Comparison of ENCODE assay signal across 8 mouse cellular contexts in the genomic region with DNA sequence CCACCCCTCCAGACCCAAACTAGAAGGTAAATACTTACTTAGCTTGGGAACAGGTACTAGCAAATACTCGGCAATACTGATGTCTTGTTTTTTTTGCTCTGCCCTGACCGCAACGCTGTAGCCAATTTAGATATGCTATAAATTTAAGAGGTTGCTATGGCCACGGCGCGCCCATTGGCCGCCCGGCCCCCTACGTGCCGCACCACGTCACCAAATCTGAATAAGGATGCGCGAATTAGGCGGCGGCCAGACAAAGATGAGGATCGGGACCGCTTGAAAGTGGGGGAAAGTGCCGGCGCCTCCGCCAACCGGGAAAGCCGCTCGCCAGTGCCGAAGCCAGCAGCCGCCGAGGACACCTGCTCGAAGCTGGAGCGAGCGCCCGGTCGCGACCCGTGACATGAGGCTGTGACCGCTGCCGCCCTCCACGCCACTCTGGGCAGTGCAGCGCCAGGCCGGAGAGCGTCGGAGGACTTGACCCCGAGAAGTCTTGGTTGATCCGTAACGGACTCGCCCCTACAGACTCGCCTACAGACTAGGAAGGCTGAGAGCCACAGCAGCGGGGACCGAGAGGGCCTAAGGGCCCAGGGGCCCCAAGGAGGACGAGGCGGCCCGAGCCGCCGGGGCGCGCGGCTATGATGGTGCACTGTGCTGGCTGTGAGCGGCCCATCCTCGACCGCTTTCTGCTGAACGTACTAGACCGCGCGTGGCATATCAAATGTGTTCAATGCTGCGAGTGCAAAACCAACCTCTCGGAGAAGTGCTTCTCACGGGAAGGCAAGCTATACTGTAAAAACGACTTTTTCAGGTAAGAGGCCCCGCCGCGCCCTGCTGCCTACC. TPM values are rescaled to one million over a fixed set of nuclear protein-coding genes. Genes with fewer than 3 reads are reported as not detected.
A peak's percentile ranks its signal among the peaks of the same experiment; 100 is the strongest.
DNase-seq lines count a peak whose midpoint lies in the region; ATAC-seq lines count a peak whose summit lies in the region.
"Had no signal": no experiment of that assay in that cellular context is flagged by ENCODE, and none has a peak within 500 bp of the region (broad histone marks: within the 10 kb centered on the region; RNA-seq: fewer than 3 reads in every experiment).

A gene (plus strand): TSS at position 51 of the 837 bp plus-strand sequence.

- no peak within 1 kb of the TSS for H3K27ac ChIP-seq in embryonic facial prominence, embryonic 14.5 days (replicated peaks; ENCODE audit: low read depth, low read length)
- no peak within 1 kb of the TSS for H3K27ac ChIP-seq in limb, embryonic 12.5 days
- H3K27ac ChIP-seq: macrophage had no signal

- no peaks in the 10 kb centered on the region for H3K9me3 ChIP-seq in embryonic facial prominence, embryonic 14.5 days (ENCODE audit: control insufficient read depth, low read length)
- no peaks in the 10 kb centered on the region for H3K9me3 ChIP-seq in limb, embryonic 12.5 days

- ATAC-seq in embryonic facial prominence, embryonic 14.5 days (ENCODE audit: low read depth): no peak
- no peak for ATAC-seq in limb, embryonic 12.5 days (ENCODE audit: insufficient number of reproducible peaks, insufficient read depth, low FRiP score, low TSS enrichment, low read depth)

- no peaks in the 10 kb centered on the region for H3K4me1 ChIP-seq in embryonic facial prominence, embryonic 14.5 days (ENCODE audit: control insufficient read depth, insufficient read depth, low read length)
- H3K4me1 ChIP-seq in limb, embryonic 12.5 days (replicated peaks): peaks cover 6% of the 10 kb centered on the region

- peak; percentile 28 for DNase-seq in right cerebral cortex, adult 18-20 months
- DNase-seq in right cerebral cortex, postnatal 36 days (ENCODE audit: low spot score in 2 of 2): no peak
- DNase-seq in embryonic facial prominence, embryonic 14.5 days (ENCODE audit: low spot score): no peak
- peak; percentile 65 for DNase-seq in right cerebral cortex, postnatal 4 days
- no peak for DNase-seq in frontal cortex, postnatal 14 days (ENCODE audit: low spot score in 2 of 2)
- DNase-seq in thymus, postnatal 4 days: no peak

- 1% methylated on average over 45 of the region's 69 CpGs for WGBS in embryonic facial prominence, embryonic 14.5 days
- under 1% methylated on average over 69 of the region's 69 CpGs for WGBS in limb, embryonic 12.5 days

- no peaks in the 10 kb centered on the region for H3K36me3 ChIP-seq in embryonic facial prominence, embryonic 14.5 days (ENCODE audit: control insufficient read depth, insufficient read depth, low read length)
- no peaks in the 10 kb centered on the region for H3K36me3 ChIP-seq in limb, embryonic 12.5 days

- peak within 1 kb of the TSS; percentile 16 for H3K4me3 ChIP-seq in embryonic facial prominence, embryonic 14.5 days (ENCODE audit: low read depth, low read length)
- H3K4me3 ChIP-seq in limb, embryonic 12.5 days (replicated peaks): 0 out of 2 replicates have a peak within 1 kb of the TSS, but pooled peaks have one; percentile 4

- peaks cover 100% of the 10 kb centered on the region for H3K27me3 ChIP-seq in embryonic facial prominence, embryonic 14.5 days (replicated peaks; ENCODE audit: control insufficient read depth, insufficient read depth, low read length)
- peaks cover 98% of the 10 kb centered on the region for H3K27me3 ChIP-seq in limb, embryonic 12.5 days

- H3K4me2 ChIP-seq in embryonic facial prominence, embryonic 14.5 days (ENCODE audit: low read depth, low read length): no peak within 1 kb of the TSS
- H3K4me2 ChIP-seq in limb, embryonic 12.5 days: no peak within 1 kb of the TSS

- no peak within 1 kb of the TSS for H3K9ac ChIP-seq in embryonic facial prominence, embryonic 14.5 days (ENCODE audit: low read depth, low read length)
- H3K9ac ChIP-seq in limb, embryonic 12.5 days (replicated peaks): no peak within 1 kb of the TSS

RNA-seq across cellular contexts. Expression of the gene that starts here (rescaled TPM):
- polyA plus RNA-seq in embryonic facial prominence, embryonic 14.5 days (2014; fragmentation: Nextera tagmentation; extraction: Ambion mirVana): not detected in 2 replicates
- not detected in 2 replicates for polyA plus RNA-seq in limb, embryonic 12.5 days (2016; fragmentation: Nextera tagmentation; extraction: Ambion mirVana)
- polyA plus RNA-seq: macrophage had no signal

Comparison
In these comparisons a context has a peak if more than half of its experiments do, and no peak if none do; other contexts are left out.
1. DNase-seq: peak in right cerebral cortex, adult 18-20 months (single experiment) and right cerebral cortex, postnatal 4 days (single experiment); none in right cerebral cortex, postnatal 36 days (0 of 2), embryonic facial prominence, embryonic 14.5 days (single experiment), frontal cortex, postnatal 14 days (0 of 2) and thymus, postnatal 4 days (single experiment).